Mouse (Mus musculus): ENCODE measurements around the gene Myoc.
A peak's percentile ranks its signal among the peaks of the same experiment; 100 is the strongest.

Myoc gene

DNA sequence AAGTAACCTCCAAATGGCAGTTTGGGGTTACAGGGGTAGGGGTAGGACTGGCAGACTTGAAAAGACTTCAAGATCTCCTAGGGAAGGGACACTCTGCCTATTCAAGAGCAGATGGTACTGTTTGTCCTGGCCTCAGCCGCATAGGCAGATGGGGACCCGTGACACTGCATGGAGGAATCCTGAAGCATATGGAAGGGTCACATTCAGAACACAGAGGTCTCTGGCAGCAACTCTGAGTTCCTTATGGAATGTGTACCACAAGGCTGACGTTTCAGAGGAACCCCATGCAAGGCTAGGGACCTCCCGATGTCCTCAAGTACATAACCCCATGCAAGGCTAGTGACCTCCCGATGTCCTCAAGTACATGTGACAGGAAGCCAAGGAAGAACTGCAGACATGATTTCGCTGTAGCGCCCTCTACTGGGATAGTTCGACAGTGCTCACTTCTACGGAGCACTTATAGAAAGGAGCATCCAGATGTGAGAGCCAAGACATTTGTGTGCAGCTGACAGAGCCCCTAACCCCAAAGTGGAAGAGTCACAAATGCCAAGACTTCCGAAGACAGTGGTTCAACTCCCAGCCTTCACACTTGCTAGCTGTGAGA is 7.2 kb downstream of the Myoc start:
- DNase-seq (ENCODE audit: low spot score in 2 of 2): no peak

DNA sequence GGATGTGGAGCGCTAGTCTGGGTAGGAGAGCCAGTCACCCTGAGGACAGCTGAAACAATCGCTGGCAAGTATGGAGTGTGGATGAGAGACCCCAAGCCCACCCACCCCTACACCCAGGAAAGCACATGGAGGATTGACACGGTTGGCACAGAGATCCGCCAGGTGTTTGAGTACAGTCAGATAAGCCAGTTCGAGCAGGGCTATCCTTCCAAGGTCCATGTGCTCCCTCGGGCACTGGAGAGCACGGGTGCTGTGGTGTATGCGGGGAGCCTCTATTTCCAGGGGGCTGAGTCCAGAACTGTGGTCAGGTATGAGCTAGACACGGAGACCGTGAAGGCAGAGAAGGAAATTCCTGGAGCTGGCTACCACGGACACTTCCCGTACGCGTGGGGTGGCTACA is 9.5 kb downstream of the Myoc start:
- DNase-seq (ENCODE audit: low spot score in 2 of 2): no peak

DNA sequence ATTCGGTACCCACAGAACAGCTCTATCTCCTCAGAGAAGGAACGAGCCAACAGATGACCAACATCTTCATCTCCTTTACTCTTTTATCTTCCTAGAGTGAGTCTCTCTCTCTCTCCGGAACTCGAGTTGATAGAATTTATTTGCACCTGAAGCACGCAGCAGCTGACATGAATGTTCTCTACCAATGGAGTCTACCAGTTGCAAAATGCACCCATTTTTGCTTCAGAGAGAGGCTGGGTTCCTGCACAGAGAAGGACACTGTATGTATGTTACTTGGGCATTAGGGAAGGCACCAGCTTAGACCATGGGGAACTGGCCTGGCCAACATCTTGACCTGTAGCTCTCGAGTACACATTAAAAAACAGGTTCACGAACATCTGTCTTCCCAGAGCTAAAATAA is 19.2 kb downstream of the Myoc start, which contains the start of gene Myocos:
Gene Myocos, minus strand, starts transcription at position 101 of the 400 bp plus-strand sequence.
- DNase-seq (ENCODE audit: low spot score in 2 of 2): no peak

DNA sequence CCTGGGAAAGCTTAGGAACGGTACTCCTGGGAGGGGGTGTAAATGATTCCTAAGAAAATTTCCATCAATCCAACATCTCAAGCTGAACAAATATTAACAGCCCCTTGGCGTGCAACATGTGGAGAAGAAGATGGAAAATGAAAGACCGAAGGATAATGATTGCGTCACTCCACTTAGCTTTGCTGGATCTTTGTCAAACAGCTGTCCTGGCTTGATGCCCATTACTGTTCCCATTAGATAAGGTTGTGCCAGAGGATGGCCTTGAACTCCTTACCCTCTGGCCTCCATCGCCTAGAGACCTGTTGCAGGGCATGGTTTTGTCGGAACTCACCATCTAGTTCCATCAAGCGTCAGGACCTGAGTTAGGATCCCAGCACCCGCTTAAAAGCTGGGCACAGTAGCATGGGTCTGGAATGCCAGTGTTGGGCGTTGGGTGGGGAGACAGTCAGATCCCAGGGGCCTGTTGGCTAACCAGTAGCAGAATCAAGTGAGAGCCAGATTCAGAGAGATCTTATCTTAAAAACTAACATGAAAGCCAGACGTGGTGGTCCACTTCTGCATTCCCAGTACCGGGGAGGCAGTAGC is 21.4 kb downstream of the Myoc start:
- no peak for DNase-seq (ENCODE audit: low spot score in 2 of 2)

DNA sequence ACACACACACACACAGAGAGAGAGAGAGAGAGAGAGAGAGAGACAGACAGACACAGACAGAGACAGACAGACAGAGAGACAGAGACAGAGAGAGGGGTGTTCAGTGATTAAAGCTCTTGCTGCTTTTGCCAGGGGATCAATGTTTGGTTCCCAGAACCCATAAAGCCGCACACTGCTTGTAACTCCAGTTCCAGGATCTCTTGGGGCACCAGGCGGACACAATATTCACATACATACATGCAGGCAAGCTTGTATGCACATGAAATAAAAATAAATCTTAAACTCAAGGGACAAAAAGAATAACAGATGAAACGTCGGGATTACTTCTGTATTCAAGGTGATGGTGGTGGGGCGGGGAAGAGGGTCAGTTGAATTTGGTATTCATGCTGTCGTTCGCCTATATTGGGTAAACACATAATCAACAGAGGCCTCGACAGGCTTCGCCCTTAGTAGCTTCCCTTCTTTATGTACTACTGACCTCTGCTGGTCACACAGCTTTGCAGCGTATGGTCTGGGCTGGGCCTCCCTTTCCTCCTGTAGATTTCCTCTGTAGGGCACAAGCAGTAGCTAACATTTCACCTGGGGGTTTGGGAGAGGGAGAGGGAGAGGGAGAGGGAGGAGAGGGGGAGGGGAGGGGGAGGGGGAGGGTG is 26.0 kb downstream of the Myoc start:
- DNase-seq (ENCODE audit: low spot score in 2 of 2): peak; percentile 31 to 47

DNA sequence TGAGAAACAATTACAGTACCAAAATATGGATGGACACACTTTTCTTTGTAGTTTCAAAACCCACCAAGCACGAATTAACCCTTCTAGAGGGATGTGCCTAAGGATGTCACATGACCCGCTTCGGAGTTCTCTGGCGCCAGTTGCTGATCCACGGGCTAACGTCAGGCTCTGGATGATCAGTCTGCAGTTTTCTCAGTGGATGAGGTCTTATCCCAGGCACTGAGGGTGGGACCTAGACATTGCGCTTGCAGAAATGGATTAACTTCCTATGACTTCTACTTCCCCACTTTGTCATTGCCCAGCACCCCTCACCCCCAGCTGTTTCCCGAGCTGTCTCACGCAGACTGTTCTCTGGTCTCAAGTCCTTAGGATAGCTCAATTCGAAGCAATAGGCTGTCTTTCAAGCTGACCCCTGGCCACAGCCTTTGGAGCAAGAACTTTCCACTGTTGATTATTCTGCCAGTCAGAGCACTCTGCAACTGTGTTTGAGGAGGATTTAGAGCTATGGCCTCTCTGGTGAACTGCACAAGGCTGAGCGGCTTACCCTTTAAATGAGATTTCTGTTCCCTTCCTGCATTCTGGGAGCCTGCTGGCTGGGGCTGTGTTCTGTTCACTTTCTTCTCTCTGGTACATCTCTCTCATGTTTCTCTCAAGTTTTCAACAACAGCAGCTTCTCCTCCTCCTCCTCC is 26.7 kb downstream of the Myoc start:
- DNase-seq (ENCODE audit: low spot score in 2 of 2): no peak

DNA sequence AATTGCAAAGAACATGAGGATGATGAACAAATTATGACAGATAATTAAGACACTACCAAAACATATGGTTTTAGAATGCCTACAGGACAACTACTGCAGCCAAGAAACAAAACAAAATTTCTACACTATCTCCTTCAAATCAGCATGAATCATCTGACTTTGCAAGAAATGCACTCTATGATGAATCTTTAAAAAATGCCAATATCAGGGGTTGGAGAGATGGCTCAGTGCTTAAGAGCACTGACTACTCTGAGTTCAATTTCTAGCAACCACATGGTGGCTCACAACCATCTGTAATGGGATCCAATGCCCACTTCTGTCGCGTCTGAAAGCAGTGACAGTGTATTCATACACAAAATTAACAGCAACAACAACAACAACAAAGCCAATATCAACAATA is 54.8 kb downstream of the Myoc start:
- no peak for DNase-seq (ENCODE audit: low spot score in 2 of 2)

DNA sequence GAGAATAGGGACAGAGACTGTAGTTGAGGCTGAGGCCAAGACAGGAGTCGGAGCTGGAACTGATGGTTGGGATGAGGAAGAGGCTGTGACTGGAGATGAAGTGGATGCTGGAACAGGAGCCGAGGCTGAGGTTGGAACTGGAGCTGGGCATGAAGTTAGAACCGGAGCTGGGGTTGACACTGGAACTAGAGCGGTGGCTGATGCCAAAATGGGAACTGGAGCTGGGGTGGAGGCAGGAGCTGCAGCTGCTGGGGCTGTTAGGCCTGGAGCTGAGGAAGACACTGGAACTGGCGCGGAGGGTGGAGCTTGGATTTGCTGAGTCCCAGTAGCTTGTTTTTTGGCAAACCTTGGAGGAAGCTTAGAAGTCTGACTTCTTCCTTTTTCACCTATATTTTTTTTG is 58.9 kb downstream of the Myoc start:
- DNase-seq (ENCODE audit: low spot score in 2 of 2): no peak
